Mouse (Mus musculus) large intestine, adult 2 months (tissue): Measurements from ENCODE around the gene Spaca6. TPM values are rescaled to one million over a fixed set of nuclear protein-coding genes. Genes with fewer than 3 reads are reported as not detected.
"Not testable (repeated sequence)": the region's sequence is repeated elsewhere in the genome, so short reads cannot be mapped to it uniquely, and the experiment has no call there.

Experiments used
- DNase-seq: peaks from one replicate; pipeline ENCODE4 v3.0.0-alpha.2; 2012; ENCODE audit warnings: low read depth, low spot score
- WGBS: fragments of 180-500 bp; shearing (Covaris S2); methylation state at CpG from one replicate; pipeline ENCODE4 v1.1.7; 2018; 5-methylcytosine and 5-hydroxymethylcytosine counted together
- polyA plus RNA-seq: library from polyadenylated mRNA; depleted of rRNA; stranded (reverse); fragments of >200 nt; gene quantifications from 2 replicates; pipeline ENCODE4 v1.2.3, GENCODE M21; 2012

Gene Spaca6
- polyA plus RNA-seq, 1 experiment: 7.7 TPM

- DNase-seq: no peak
- 73% methylated on average over 27 of the region's 27 CpGs for WGBS
These were observed 16.7 kb downstream of the Spaca6 start for GRCm38 (mm10) chr17:17843534-17844261.

GRCm38 (mm10) chr17:17844606-17845005, 17.6 kb downstream of the Spaca6 start:
- WGBS: 64% methylated on average over 3 of the region's 3 CpGs
- DNase-seq: not testable (repeated sequence)

GRCm38 (mm10) chr17:17845187-17846027, 18.4 kb downstream of the Spaca6 start:
- DNase-seq: no peak
- 68% methylated on average over 10 of the region's 10 CpGs for WGBS

- no peak for DNase-seq
- 67% methylated on average over 2 of the region's 2 CpGs for WGBS
These were observed 22.0 kb downstream of the Spaca6 start for GRCm38 (mm10) chr17:17848988-17849387.

- 29% methylated on average over 55 of the region's 55 CpGs for WGBS
- no peak for DNase-seq
These were observed 23.2 kb downstream of the Spaca6 start for GRCm38 (mm10) chr17:17849906-17850712.

- no peak for DNase-seq
- 33% methylated on average over 8 of the region's 8 CpGs for WGBS
These were observed 28.3 kb downstream of the Spaca6 start, which contains the start of gene Has1 for GRCm38 (mm10) chr17:17855064-17855838. TSS of gene Has1 (minus strand) at chr17:17855205.

- DNase-seq: no peak
- 63% methylated on average over 1 of the region's 1 CpGs for WGBS
These were observed 29.7 kb downstream of the Spaca6 start for GRCm38 (mm10) chr17:17856612-17857011.

GRCm38 (mm10) chr17:17857446-17857845, 30.5 kb downstream of the Spaca6 start:
- no peak for DNase-seq
- WGBS: 56% methylated on average over 1 of the region's 1 CpGs

GRCm38 (mm10) chr17:17860110-17860509, 33.2 kb downstream of the Spaca6 start:
- 72% methylated on average over 3 of the region's 3 CpGs for WGBS
- no peak for DNase-seq

GRCm38 (mm10) chr17:17862360-17862759, 35.4 kb downstream of the Spaca6 start:
- no peak for DNase-seq
- 27% methylated on average over 1 of the region's 1 CpGs for WGBS

GRCm38 (mm10) chr17:17865168-17865567, 38.2 kb downstream of the Spaca6 start:
- DNase-seq: no peak
- 40% methylated on average over 2 of the region's 2 CpGs for WGBS

- 70% methylated on average over 11 of the region's 11 CpGs for WGBS
- DNase-seq: no peak
These were observed 40.0 kb downstream of the Spaca6 start for GRCm38 (mm10) chr17:17866801-17867469.

- no peak for DNase-seq
- WGBS: 71% methylated on average over 2 of the region's 2 CpGs
These were observed 44.1 kb downstream of the Spaca6 start for GRCm38 (mm10) chr17:17870892-17871550.

- no peak for DNase-seq
- 80% methylated on average over 2 of the region's 2 CpGs for WGBS
These were observed 44.7 kb downstream of the Spaca6 start for GRCm38 (mm10) chr17:17871697-17872096.

- DNase-seq: no peak
- WGBS: 81% methylated on average over 1 of the region's 1 CpGs
These were observed 52.4 kb downstream of the Spaca6 start for GRCm38 (mm10) chr17:17879347-17879746.

- WGBS: 61% methylated on average over 3 of the region's 3 CpGs
- DNase-seq: no peak
These were observed 55.7 kb downstream of the Spaca6 start for GRCm38 (mm10) chr17:17882672-17883071.

- no peak for DNase-seq
- WGBS: 48% methylated on average over 1 of the region's 1 CpGs
These were observed 56.9 kb downstream of the Spaca6 start, which contains the start of gene Fpr1 for GRCm38 (mm10) chr17:17883840-17884239. TSS of gene Fpr1 (minus strand) at chr17:17883940.

GRCm38 (mm10) chr17:17887774-17888248, 60.9 kb downstream of the Spaca6 start, which contains the start of the genes Fpr2 and Fpr3:
TSS of gene Fpr2 (plus strand) at chr17:17887824.
TSS of gene Fpr3 (plus strand) at chr17:17887852.
- WGBS: 42% methylated on average over 1 of the region's 1 CpGs
- DNase-seq: no peak
